Mouse (Mus musculus): ENCODE results near the gene Kif24. TPM values are rescaled to one million over a fixed set of nuclear protein-coding genes. Genes with fewer than 3 reads are reported as not detected.

The Kif24 gene
- total RNA-seq, 1 experiment, result 9.7 TPM

GRCm38 (mm10) chr4:41368198-41368597 is 96.5 kb downstream of the Kif24 start:
- Histone ChIP-seq H3K4me3 (ENCODE audit: insufficient read depth in 1 of 2, low read depth in 1 of 2, low read length in 2 of 2, poor library complexity in 1 of 2, severe bottlenecking in 1 of 2) (no peak overlapping the region), H3K9me3 (ENCODE audit: control insufficient read depth, insufficient read depth, low read depth, low read length) (no peaks in the 10 kb centered on the region), H3K4me1 (ENCODE audit: control insufficient read depth in 2 of 2, insufficient read depth in 2 of 2, low read length in 2 of 2, poor library complexity in 1 of 2) (peaks cover 0 to 3% of the 10 kb centered on the region in 2 experiments; a peak in 1 of 4 replicates), H3K27ac (ENCODE audit: insufficient read depth, low read depth, low read length, poor library complexity, severe bottlenecking) (no peak overlapping the region), H3K9ac (ENCODE audit: insufficient read depth, low read depth, low read length, poor library complexity, severe bottlenecking) (no peak overlapping the region), H3K36me3 (ENCODE audit: control insufficient read depth, insufficient read depth, low read length, poor library complexity, severe bottlenecking) (peaks cover 3% of the 10 kb centered on the region; the same call in 1 of the 2 replicates)
- DNase-seq (ENCODE audit: low read depth, low spot score), result no peak
- in situ Hi-C loops (cut with MboI; ENCODE audit: low sequenced_read_pairs in 2 of 2, unreplicated experiment in 2 of 2), result no loop called here
- no peak for TF ChIP-seq ZNF384 (IDR thresholded peaks at IDR 0.05; ENCODE audit: low read depth, low read length)
- TF ChIP-seq CHD2 (IDR thresholded peaks at IDR 0.05; ENCODE audit: low read depth, low read length), result no peak
- no peak for TF ChIP-seq HCFC1 (IDR thresholded peaks at IDR 0.05; ENCODE audit: borderline replicate concordance, insufficient read depth, low read length)
- no peak for TF ChIP-seq MAFK (IDR thresholded peaks at IDR 0.05; ENCODE audit: insufficient read depth, low read depth, low read length)
- no peak for TF ChIP-seq ZC3H11A (IDR thresholded peaks at IDR 0.05; ENCODE audit: borderline replicate concordance, low read depth, low read length)

- H3K9ac ChIP-seq (ENCODE audit: insufficient read depth, low read depth, low read length, poor library complexity, severe bottlenecking), result no peak overlapping the region
Measured at GRCm38 (mm10) chr4:41361059-41361458, 103.6 kb downstream of the Kif24 start.

GRCm38 (mm10) chr4:41359358-41359757 is 105.3 kb downstream of the Kif24 start:
- no peak for DNase-seq (ENCODE audit: low read depth, low spot score)

More at GRCm38 (mm10) chr4:41361059-41361458, 103.6 kb downstream of the Kif24 start:
- H3K4me3 ChIP-seq (ENCODE audit: insufficient read depth in 1 of 2, low read depth in 1 of 2, low read length in 2 of 2, poor library complexity in 1 of 2, severe bottlenecking in 1 of 2), result no peak overlapping the region
- no peak for DNase-seq (ENCODE audit: low read depth, low spot score)
- in situ Hi-C loops (cut with MboI; ENCODE audit: low sequenced_read_pairs in 2 of 2, unreplicated experiment in 2 of 2), result no loop called here
- TF ChIP-seq ZNF384 (IDR thresholded peaks at IDR 0.05; ENCODE audit: low read depth, low read length) (no peak), HCFC1 (IDR thresholded peaks at IDR 0.05; ENCODE audit: borderline replicate concordance, insufficient read depth, low read length) (no peak), CHD2 (IDR thresholded peaks at IDR 0.05; ENCODE audit: low read depth, low read length) (no peak), ZC3H11A (IDR thresholded peaks at IDR 0.05; ENCODE audit: borderline replicate concordance, low read depth, low read length) (no peak), MAFK (IDR thresholded peaks at IDR 0.05; ENCODE audit: insufficient read depth, low read depth, low read length) (no peak)
- peaks cover 4 to 7% of the 10 kb centered on the region in 2 experiments; a peak in 2 of 4 replicates for H3K4me1 ChIP-seq (ENCODE audit: control insufficient read depth in 2 of 2, insufficient read depth in 2 of 2, low read length in 2 of 2, poor library complexity in 1 of 2)
- H3K36me3 ChIP-seq (ENCODE audit: control insufficient read depth, insufficient read depth, low read length, poor library complexity, severe bottlenecking), result no peaks in the 10 kb centered on the region
- H3K9me3 ChIP-seq (ENCODE audit: control insufficient read depth, insufficient read depth, low read depth, low read length), result no peaks in the 10 kb centered on the region
- no peak overlapping the region for H3K27ac ChIP-seq (ENCODE audit: insufficient read depth, low read depth, low read length, poor library complexity, severe bottlenecking)

GRCm38 (mm10) chr4:41358669-41359068 is 106.0 kb downstream of the Kif24 start:
- TF ChIP-seq ZNF384 (IDR thresholded peaks at IDR 0.05; ENCODE audit: low read depth, low read length), result no peak
- no peak for TF ChIP-seq ZC3H11A (IDR thresholded peaks at IDR 0.05; ENCODE audit: borderline replicate concordance, low read depth, low read length)
- TF ChIP-seq CHD2 (IDR thresholded peaks at IDR 0.05; ENCODE audit: low read depth, low read length), result no peak
- no peak overlapping the region for H3K9ac ChIP-seq (ENCODE audit: insufficient read depth, low read depth, low read length, poor library complexity, severe bottlenecking)
- in situ Hi-C loops (cut with MboI; ENCODE audit: low sequenced_read_pairs in 2 of 2, unreplicated experiment in 2 of 2), result no loop called here

More at GRCm38 (mm10) chr4:41359358-41359757, 105.3 kb downstream of the Kif24 start:
- peaks cover 4 to 6% of the 10 kb centered on the region in 2 experiments; a peak in 2 of 4 replicates for H3K4me1 ChIP-seq (ENCODE audit: control insufficient read depth in 2 of 2, insufficient read depth in 2 of 2, low read length in 2 of 2, poor library complexity in 1 of 2)
- H3K36me3 ChIP-seq (ENCODE audit: control insufficient read depth, insufficient read depth, low read length, poor library complexity, severe bottlenecking), result no peaks in the 10 kb centered on the region
- in situ Hi-C loops (cut with MboI; ENCODE audit: low sequenced_read_pairs in 2 of 2, unreplicated experiment in 2 of 2), result no loop called here
- H3K9me3 ChIP-seq (ENCODE audit: control insufficient read depth, insufficient read depth, low read depth, low read length), result no peaks in the 10 kb centered on the region
- H3K27ac ChIP-seq (ENCODE audit: insufficient read depth, low read depth, low read length, poor library complexity, severe bottlenecking), result no peak overlapping the region
- TF ChIP-seq ZC3H11A (IDR thresholded peaks at IDR 0.05; ENCODE audit: borderline replicate concordance, low read depth, low read length) (no peak), CHD2 (IDR thresholded peaks at IDR 0.05; ENCODE audit: low read depth, low read length) (no peak), HCFC1 (IDR thresholded peaks at IDR 0.05; ENCODE audit: borderline replicate concordance, insufficient read depth, low read length) (no peak)
- no peak overlapping the region for H3K4me3 ChIP-seq (ENCODE audit: insufficient read depth in 1 of 2, low read depth in 1 of 2, low read length in 2 of 2, poor library complexity in 1 of 2, severe bottlenecking in 1 of 2)
- H3K9ac ChIP-seq (ENCODE audit: insufficient read depth, low read depth, low read length, poor library complexity, severe bottlenecking), result no peak overlapping the region

GRCm38 (mm10) chr4:41357154-41357553 is 107.5 kb downstream of the Kif24 start:
- no peak overlapping the region for H3K9ac ChIP-seq (ENCODE audit: insufficient read depth, low read depth, low read length, poor library complexity, severe bottlenecking)
- TF ChIP-seq CHD2 (IDR thresholded peaks at IDR 0.05; ENCODE audit: low read depth, low read length) (no peak), HCFC1 (IDR thresholded peaks at IDR 0.05; ENCODE audit: borderline replicate concordance, insufficient read depth, low read length) (no peak), ZNF384 (IDR thresholded peaks at IDR 0.05; ENCODE audit: low read depth, low read length) (no peak), MAFK (IDR thresholded peaks at IDR 0.05; ENCODE audit: insufficient read depth, low read depth, low read length) (no peak), ZC3H11A (IDR thresholded peaks at IDR 0.05; ENCODE audit: borderline replicate concordance, low read depth, low read length) (no peak)
- no peak overlapping the region for H3K4me3 ChIP-seq (ENCODE audit: insufficient read depth in 1 of 2, low read depth in 1 of 2, low read length in 2 of 2, poor library complexity in 1 of 2, severe bottlenecking in 1 of 2)
- H3K9me3 ChIP-seq (ENCODE audit: control insufficient read depth, insufficient read depth, low read depth, low read length), result no peaks in the 10 kb centered on the region
- DNase-seq (ENCODE audit: low read depth, low spot score), result no peak
- no peaks in the 10 kb centered on the region for H3K36me3 ChIP-seq (ENCODE audit: control insufficient read depth, insufficient read depth, low read length, poor library complexity, severe bottlenecking)
- in situ Hi-C loops (cut with MboI; ENCODE audit: low sequenced_read_pairs in 2 of 2, unreplicated experiment in 2 of 2), result no loop called here
- no peak overlapping the region for H3K27ac ChIP-seq (ENCODE audit: insufficient read depth, low read depth, low read length, poor library complexity, severe bottlenecking)
- 0 out of 4 replicates have a peak, but pooled peaks cover 2% of the 10 kb centered on the region in 2 experiments for H3K4me1 ChIP-seq (ENCODE audit: control insufficient read depth in 2 of 2, insufficient read depth in 2 of 2, low read length in 2 of 2, poor library complexity in 1 of 2)

More at GRCm38 (mm10) chr4:41358669-41359068, 106.0 kb downstream of the Kif24 start:
- DNase-seq (ENCODE audit: low read depth, low spot score), result no peak
- no peaks in the 10 kb centered on the region for H3K9me3 ChIP-seq (ENCODE audit: control insufficient read depth, insufficient read depth, low read depth, low read length)
- no peaks in the 10 kb centered on the region for H3K36me3 ChIP-seq (ENCODE audit: control insufficient read depth, insufficient read depth, low read length, poor library complexity, severe bottlenecking)
- H3K27ac ChIP-seq (ENCODE audit: insufficient read depth, low read depth, low read length, poor library complexity, severe bottlenecking), result no peak overlapping the region
- H3K4me1 ChIP-seq (ENCODE audit: control insufficient read depth in 2 of 2, insufficient read depth in 2 of 2, low read length in 2 of 2, poor library complexity in 1 of 2), result peaks cover 4 to 6% of the 10 kb centered on the region in 2 experiments; a peak in 2 of 4 replicates
- H3K4me3 ChIP-seq (ENCODE audit: insufficient read depth in 1 of 2, low read depth in 1 of 2, low read length in 2 of 2, poor library complexity in 1 of 2, severe bottlenecking in 1 of 2), result no peak overlapping the region
